Mouse (Mus musculus) hindbrain, embryonic 12.5 days (tissue): Measurements from ENCODE around the gene Col13a1. TPM values are rescaled to one million over a fixed set of nuclear protein-coding genes. Genes with fewer than 3 reads are reported as not detected.

Experiments
- ATAC-seq: fragments of 200-750 bp; cut with Nextera tagmentation; 2 replicates; pipeline ENCODE4 v1.8.0; 2017; ENCODE audit warnings: moderate TSS enrichment; ENCODE audit not compliant: low FRiP score
- H3K27ac ChIP-seq: fragments of 300-500 bp; sonication (generic); 2 replicates; pipeline ENCODE4 v1.5.1; 2016; ENCODE audit warnings: mild to moderate bottlenecking
- H3K27me3 ChIP-seq: fragments of 300-500 bp; sonication (generic); 2 replicates; pipeline ENCODE4 v1.6.1; 2016; ENCODE audit warnings: mild to moderate bottlenecking
- H3K36me3 ChIP-seq: fragments of 300-500 bp; sonication (generic); 2 replicates; pipeline ENCODE4 v1.6.1; 2016; ENCODE audit warnings: mild to moderate bottlenecking
- H3K4me1 ChIP-seq: fragments of 300-500 bp; sonication (generic); 2 replicates; pipeline ENCODE4 v1.6.1; 2016
- H3K4me2 ChIP-seq: fragments of 300-500 bp; sonication (generic); replicated peaks from 2 replicates; pipeline ENCODE4 v1.6.1; 2016; ENCODE audit warnings: mild to moderate bottlenecking
- H3K4me3 ChIP-seq: fragments of 300-500 bp; sonication (generic); 2 replicates; pipeline ENCODE4 v1.5.1; 2016; ENCODE audit warnings: mild to moderate bottlenecking
- H3K9ac ChIP-seq: fragments of 300-500 bp; sonication (generic); 2 replicates; pipeline ENCODE4 v1.6.1; 2016; ENCODE audit warnings: mild to moderate bottlenecking, moderate library complexity
- H3K9me3 ChIP-seq: fragments of 300-500 bp; sonication (generic); replicated peaks from 2 replicates; pipeline ENCODE4 v1.6.1; 2016; ENCODE audit warnings: mild to moderate bottlenecking
- WGBS: fragments of 180-500 bp; shearing (Covaris S2); methylation state at CpG from one replicate; pipeline ENCODE4 v1.1.7; 2016; 5-methylcytosine and 5-hydroxymethylcytosine counted together
- polyA plus RNA-seq: library from polyadenylated mRNA; unstranded; fragments of >200 nt; fragmentation: Nextera tagmentation; extraction: Ambion mirVana; gene quantifications from 2 replicates; pipeline ENCODE4 v1.2.1, GENCODE M21; 2016

Gene Col13a1
- polyA plus RNA-seq, 1 experiment from 2014 or later: 3.2 TPM

DNA sequence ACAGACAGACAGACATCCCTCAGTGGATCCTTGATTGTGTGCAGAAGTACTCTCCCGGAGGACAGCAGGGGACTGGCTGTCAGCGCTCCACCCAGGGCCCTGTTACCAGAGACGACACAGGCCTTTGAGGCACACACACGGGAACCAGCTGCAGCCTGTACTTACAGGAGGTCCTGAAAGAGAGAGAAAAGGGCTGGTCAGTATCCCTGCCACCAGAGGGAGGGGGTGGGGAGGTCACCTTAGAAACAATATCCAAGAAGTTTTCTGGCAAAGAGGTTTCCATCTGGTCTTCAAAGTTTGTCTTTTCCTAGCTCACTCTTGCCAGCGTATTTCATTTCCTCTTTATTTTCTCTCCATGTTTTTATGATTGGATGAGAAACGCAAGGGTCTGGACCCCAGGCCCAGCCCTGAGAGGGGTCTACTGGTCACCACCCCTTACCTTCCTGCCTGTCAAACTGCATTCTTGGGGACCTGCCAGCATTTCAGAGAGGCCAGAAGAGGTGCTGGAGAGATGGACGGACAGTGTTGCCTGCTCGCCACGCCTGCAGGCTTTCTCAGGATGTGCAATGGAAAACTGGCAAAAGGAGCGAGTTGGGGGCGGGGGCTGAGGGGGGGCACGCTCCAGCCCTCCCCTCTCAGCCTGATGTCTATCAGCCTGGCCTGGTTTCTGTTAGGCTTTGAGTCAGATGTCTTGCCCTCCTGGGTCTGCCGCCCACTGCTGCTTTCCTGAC lies 58.8 kb downstream of the Col13a1 start:
- ATAC-seq: no peak
- H3K4me1 ChIP-seq: peaks cover 11% of the 10 kb centered on the region
- 38% methylated on average over 13 of the region's 13 CpGs for WGBS

DNA sequence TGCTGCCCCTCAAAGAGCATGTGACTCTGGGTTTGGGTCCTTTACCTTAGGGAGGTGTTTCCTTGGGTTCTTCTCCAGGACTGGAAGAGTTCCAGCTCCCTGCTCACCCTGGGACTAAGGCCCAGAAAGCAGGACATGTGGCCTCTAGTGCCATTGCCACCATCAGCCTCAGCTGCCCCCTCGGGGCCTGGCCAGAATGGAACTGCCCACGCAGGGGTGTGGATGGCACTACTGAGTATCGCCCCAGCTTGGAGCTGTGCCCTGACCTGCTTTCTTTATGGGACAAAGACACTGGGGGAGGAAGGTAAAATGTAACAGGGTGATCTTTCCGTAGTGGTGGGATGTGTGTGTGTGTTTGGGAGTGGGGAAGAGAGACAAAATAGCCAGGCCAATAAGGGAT lies 59.4 kb downstream of the Col13a1 start:
- Histone ChIP-seq H3K27ac (no peak overlapping the region), H3K36me3 (no peaks in the 10 kb centered on the region), H3K4me1 (peaks cover 11% of the 10 kb centered on the region), H3K27me3 (no peaks in the 10 kb centered on the region), H3K9ac (no peak overlapping the region), H3K4me3 (no peak overlapping the region), H3K9me3 (no peaks in the 10 kb centered on the region), H3K4me2 (no peak overlapping the region)
- ATAC-seq: no peak
- 83% methylated on average over 4 of the region's 4 CpGs for WGBS

More for the DNA sequence above, 58.8 kb downstream of the Col13a1 start:
- H3K27ac ChIP-seq: peak overlapping the region; percentile 12; the same call in 1 of the 2 replicates
- no peak overlapping the region for H3K4me2 ChIP-seq
- H3K4me3 ChIP-seq: no peak overlapping the region
- H3K9me3 ChIP-seq: no peaks in the 10 kb centered on the region
- H3K36me3 ChIP-seq: no peaks in the 10 kb centered on the region
- H3K27me3 ChIP-seq: no peaks in the 10 kb centered on the region
- H3K9ac ChIP-seq: no peak overlapping the region

DNA sequence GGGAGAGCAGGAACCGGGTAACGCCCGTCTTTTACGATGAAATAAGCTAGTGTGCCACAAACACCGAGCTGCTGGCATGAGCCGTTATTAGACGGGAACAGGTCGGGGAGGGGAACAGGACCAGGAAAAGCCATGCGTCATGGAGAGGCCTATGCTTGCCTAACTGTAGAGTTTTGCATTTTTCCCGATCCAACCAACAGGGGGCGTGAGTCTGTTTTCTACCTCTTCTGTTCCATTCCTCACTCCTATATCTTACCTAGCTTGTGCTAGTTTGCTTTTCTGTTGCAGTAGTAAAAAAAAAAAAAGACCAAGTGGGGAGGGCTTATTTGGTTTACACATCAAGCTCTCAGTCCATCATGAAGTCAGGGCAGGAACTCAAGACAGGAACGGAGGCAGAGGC lies 61.8 kb downstream of the Col13a1 start:
- Histone ChIP-seq H3K4me1 (peaks cover 11% of the 10 kb centered on the region), H3K36me3 (no peaks in the 10 kb centered on the region), H3K27ac (no peak overlapping the region), H3K27me3 (no peaks in the 10 kb centered on the region), H3K9me3 (peaks cover 7% of the 10 kb centered on the region; the same call in 1 of the 2 replicates), H3K4me2 (no peak overlapping the region), H3K4me3 (no peak overlapping the region), H3K9ac (no peak overlapping the region)
- 97% methylated on average over 12 of the region's 12 CpGs for WGBS
- ATAC-seq: no peak

- no peak overlapping the region for H3K27ac ChIP-seq
- no peak for ATAC-seq
- no peaks in the 10 kb centered on the region for H3K36me3 ChIP-seq
- H3K4me1 ChIP-seq: no peaks in the 10 kb centered on the region
- 69% methylated on average over 4 of the region's 4 CpGs for WGBS
- H3K27me3 ChIP-seq: no peaks in the 10 kb centered on the region
- H3K4me3 ChIP-seq: no peak overlapping the region
- H3K9ac ChIP-seq: no peak overlapping the region
- no peak overlapping the region for H3K4me2 ChIP-seq
- peaks cover 10% of the 10 kb centered on the region; the same call in 1 of the 2 replicates for H3K9me3 ChIP-seq
Measured at GRCm38 (mm10) chr10:61911770-61912169, 67.1 kb downstream of the Col13a1 start.

- H3K27ac ChIP-seq: no peak overlapping the region
- no peak overlapping the region for H3K4me3 ChIP-seq
- ATAC-seq: no peak
- H3K27me3 ChIP-seq: no peaks in the 10 kb centered on the region
- H3K4me1 ChIP-seq: no peaks in the 10 kb centered on the region
- no peak overlapping the region for H3K9ac ChIP-seq
- peaks cover 10% of the 10 kb centered on the region; the same call in 1 of the 2 replicates for H3K9me3 ChIP-seq
- WGBS: 86% methylated on average over 3 of the region's 3 CpGs
- no peak overlapping the region for H3K4me2 ChIP-seq
- H3K36me3 ChIP-seq: no peaks in the 10 kb centered on the region
Measured at GRCm38 (mm10) chr10:61909004-61909403, 69.9 kb downstream of the Col13a1 start.

- no peak for ATAC-seq
- no peak overlapping the region for H3K9ac ChIP-seq
- no peak overlapping the region for H3K27ac ChIP-seq
- H3K27me3 ChIP-seq: no peaks in the 10 kb centered on the region
- WGBS: 42% methylated on average over 5 of the region's 5 CpGs
- H3K9me3 ChIP-seq: 0 out of 2 replicates have a peak, but pooled peaks cover 3% of the 10 kb centered on the region
- no peaks in the 10 kb centered on the region for H3K36me3 ChIP-seq
- no peak overlapping the region for H3K4me3 ChIP-seq
- no peak overlapping the region for H3K4me2 ChIP-seq
- no peaks in the 10 kb centered on the region for H3K4me1 ChIP-seq
Measured at GRCm38 (mm10) chr10:61906226-61906625, 72.7 kb downstream of the Col13a1 start.

GRCm38 (mm10) chr10:61905308-61905707 lies 73.6 kb downstream of the Col13a1 start:
- Histone ChIP-seq H3K4me2 (no peak overlapping the region), H3K9ac (no peak overlapping the region), H3K9me3 (0 out of 2 replicates have a peak, but pooled peaks cover 3% of the 10 kb centered on the region), H3K36me3 (no peaks in the 10 kb centered on the region), H3K27me3 (no peaks in the 10 kb centered on the region), H3K4me1 (no peaks in the 10 kb centered on the region), H3K27ac (no peak overlapping the region), H3K4me3 (no peak overlapping the region)
- no peak for ATAC-seq
- WGBS: 49% methylated on average over 8 of the region's 8 CpGs

DNA sequence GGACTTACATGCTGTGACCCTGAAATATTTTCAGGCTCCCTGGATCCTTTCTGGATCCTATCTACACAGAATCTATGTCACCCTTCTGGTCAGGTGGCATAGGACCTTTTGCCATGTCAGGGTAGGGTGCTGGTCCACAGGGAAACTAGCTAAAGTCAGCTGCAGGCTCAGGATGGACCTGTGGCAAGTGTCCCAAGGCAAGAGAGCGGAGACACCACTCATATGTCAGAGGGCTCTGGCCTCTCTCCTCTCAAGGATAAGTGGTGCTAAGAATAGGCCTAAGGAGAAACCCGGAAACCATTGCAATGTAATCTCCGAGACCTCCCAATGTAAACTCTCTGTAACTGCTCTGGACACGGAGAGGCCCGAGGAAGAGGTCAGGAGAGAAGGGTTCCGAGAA lies 80.8 kb downstream of the Col13a1 start:
- H3K4me1 ChIP-seq: no peaks in the 10 kb centered on the region
- no peak overlapping the region for H3K27ac ChIP-seq
- H3K9me3 ChIP-seq: no peaks in the 10 kb centered on the region
- 89% methylated on average over 6 of the region's 6 CpGs for WGBS
- H3K4me3 ChIP-seq: no peak overlapping the region
- ATAC-seq: no peak
- no peaks in the 10 kb centered on the region for H3K27me3 ChIP-seq
- H3K36me3 ChIP-seq: no peaks in the 10 kb centered on the region
- no peak overlapping the region for H3K9ac ChIP-seq
- H3K4me2 ChIP-seq: no peak overlapping the region

- no peak overlapping the region for H3K27ac ChIP-seq
- no peak overlapping the region for H3K9ac ChIP-seq
- 78% methylated on average over 5 of the region's 5 CpGs for WGBS
- H3K4me3 ChIP-seq: no peak overlapping the region
- H3K9me3 ChIP-seq: no peaks in the 10 kb centered on the region
- no peak overlapping the region for H3K4me2 ChIP-seq
- no peaks in the 10 kb centered on the region for H3K4me1 ChIP-seq
- H3K27me3 ChIP-seq: no peaks in the 10 kb centered on the region
- ATAC-seq: no peak
- H3K36me3 ChIP-seq: no peaks in the 10 kb centered on the region
Measured at GRCm38 (mm10) chr10:61894564-61894963, 84.3 kb downstream of the Col13a1 start.

- 81% methylated on average over 9 of the region's 9 CpGs for WGBS
- Histone ChIP-seq H3K4me2 (no peak overlapping the region), H3K27me3 (no peaks in the 10 kb centered on the region), H3K4me1 (peaks cover 8% of the 10 kb centered on the region; the same call in 1 of the 2 replicates), H3K27ac (no peak overlapping the region), H3K4me3 (no peak overlapping the region), H3K9ac (no peak overlapping the region), H3K36me3 (no peaks in the 10 kb centered on the region), H3K9me3 (no peaks in the 10 kb centered on the region)
- ATAC-seq: no peak
Measured at GRCm38 (mm10) chr10:61891138-61891537, 87.8 kb downstream of the Col13a1 start.

DNA sequence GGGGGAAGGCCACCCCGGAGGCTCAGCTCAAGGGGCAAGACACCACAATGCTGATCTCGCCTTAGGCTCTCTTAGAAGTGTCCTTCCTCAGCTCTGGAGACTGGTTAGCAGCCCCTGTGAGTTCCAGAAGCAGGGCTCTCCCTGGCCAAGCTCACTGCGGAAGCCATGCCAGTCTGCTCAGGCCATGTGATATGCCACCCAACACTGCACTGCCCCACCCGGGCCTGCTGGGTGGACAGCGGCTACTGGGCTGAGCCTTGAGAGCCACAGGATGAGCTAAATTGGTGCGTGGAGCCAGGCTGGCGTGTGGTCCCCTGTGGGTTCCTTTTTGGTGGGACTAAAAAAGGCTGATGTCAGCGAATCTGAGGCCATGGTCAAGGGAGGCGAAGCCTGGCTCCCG lies 88.6 kb downstream of the Col13a1 start:
- H3K9ac ChIP-seq: no peak overlapping the region
- no peak for ATAC-seq
- no peak overlapping the region for H3K4me2 ChIP-seq
- H3K4me1 ChIP-seq: peaks cover 8% of the 10 kb centered on the region; the same call in 1 of the 2 replicates
- no peak overlapping the region for H3K4me3 ChIP-seq
- no peak overlapping the region for H3K27ac ChIP-seq
- no peaks in the 10 kb centered on the region for H3K27me3 ChIP-seq
- no peaks in the 10 kb centered on the region for H3K9me3 ChIP-seq
- 93% methylated on average over 10 of the region's 10 CpGs for WGBS
- H3K36me3 ChIP-seq: no peaks in the 10 kb centered on the region

- Histone ChIP-seq H3K9me3 (no peaks in the 10 kb centered on the region), H3K4me2 (no peak overlapping the region), H3K36me3 (no peaks in the 10 kb centered on the region), H3K27ac (no peak overlapping the region), H3K4me3 (no peak overlapping the region), H3K27me3 (peaks cover 11% of the 10 kb centered on the region; the same call in 1 of the 2 replicates), H3K9ac (no peak overlapping the region), H3K4me1 (peaks cover 10% of the 10 kb centered on the region)
- 14% methylated on average over 4 of the region's 4 CpGs for WGBS
- ATAC-seq: no peak
Measured at GRCm38 (mm10) chr10:61879427-61879826, 99.5 kb downstream of the Col13a1 start.

DNA sequence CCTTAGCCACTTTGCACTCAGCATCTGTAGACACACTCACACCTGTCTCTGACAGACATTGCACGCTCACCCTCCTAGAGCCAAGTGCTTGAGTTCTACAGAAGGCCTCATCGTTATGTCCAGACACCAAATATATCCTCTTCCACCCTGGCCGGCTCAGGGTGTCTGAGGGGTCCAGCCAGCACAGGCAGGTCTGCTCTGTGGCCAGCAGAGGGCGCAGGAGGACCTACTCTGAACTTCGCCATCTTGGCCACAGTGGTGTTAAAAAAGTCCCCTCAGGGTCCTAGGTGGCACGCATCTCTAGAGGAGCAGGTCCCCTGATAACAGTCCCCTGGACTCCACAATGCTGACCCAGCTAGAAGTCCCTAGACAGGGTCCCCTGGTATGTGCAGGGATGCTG lies 101.1 kb downstream of the Col13a1 start:
- H3K4me2 ChIP-seq: no peak overlapping the region
- peak; percentile 39 for ATAC-seq
- peaks cover 10% of the 10 kb centered on the region for H3K4me1 ChIP-seq
- H3K4me3 ChIP-seq: no peak overlapping the region
- peaks cover 11% of the 10 kb centered on the region; the same call in 1 of the 2 replicates for H3K27me3 ChIP-seq
- H3K9me3 ChIP-seq: no peaks in the 10 kb centered on the region
- no peaks in the 10 kb centered on the region for H3K36me3 ChIP-seq
- H3K27ac ChIP-seq: no peak overlapping the region
- H3K9ac ChIP-seq: no peak overlapping the region
- 11% methylated on average over 6 of the region's 6 CpGs for WGBS
